In the genomic region with DNA sequence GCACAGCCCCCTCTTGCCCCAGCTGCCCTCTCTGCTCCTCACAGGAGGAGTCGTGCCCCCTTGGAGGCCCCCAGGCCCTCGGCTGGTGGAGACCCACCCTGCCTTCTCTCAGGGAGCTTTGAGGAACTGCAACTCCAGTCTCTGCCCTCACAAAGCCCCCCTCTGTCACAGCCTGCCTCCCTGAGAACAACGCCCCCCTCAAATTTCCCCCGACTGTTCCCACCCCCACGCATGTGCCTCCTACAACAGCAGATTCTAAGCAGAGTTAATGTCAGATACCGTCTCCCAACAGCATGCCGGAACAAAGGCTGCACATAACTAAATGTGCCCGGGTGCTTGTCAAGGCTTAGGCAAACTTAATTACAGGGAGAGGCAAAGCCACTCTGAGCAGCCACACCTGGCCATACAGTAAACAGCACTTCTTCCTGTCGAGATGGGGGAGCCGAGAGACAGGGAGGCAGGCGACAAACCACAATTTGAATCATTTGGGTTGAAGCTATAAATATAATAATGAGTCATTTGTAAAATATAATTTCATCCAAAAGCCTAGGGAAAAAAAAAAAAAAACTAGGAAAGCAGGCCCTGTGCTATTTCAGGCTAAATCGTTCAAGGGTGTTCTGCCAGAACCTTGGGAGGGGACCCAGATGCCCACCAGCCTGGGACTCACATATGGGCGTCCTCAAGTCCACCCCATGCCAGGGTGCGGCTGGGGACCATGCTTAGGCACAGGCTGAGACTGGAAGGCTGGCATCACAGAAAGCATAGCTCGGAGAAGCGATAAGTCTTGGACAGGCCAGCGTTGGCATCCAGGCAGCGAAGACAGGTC, we compare ENCODE assay signal across 8 mouse cellular contexts. TPM values are rescaled to one million over a fixed set of nuclear protein-coding genes. Genes with fewer than 3 reads are reported as not detected.
DNase-seq lines count a peak whose midpoint lies in the region; ATAC-seq and TF ChIP-seq lines count a peak whose summit lies in the region.

No protein-coding gene starts in this region.

- TF ChIP-seq RAD21 in CH12.LX (IDR thresholded peaks at IDR 0.05; ENCODE audit: low read depth, low read length) = no peak

- TF ChIP-seq EP300 in CH12.LX (IDR thresholded peaks at IDR 0.05; ENCODE audit: low read length) = no peak

- in situ Hi-C loops in CH12.LX (cut with MboI; ENCODE audit: low pct_ligation_motif_present, low pct_unique_long_range_greater_than_20kb, low sequenced_read_pairs) = no loop called here

- DNase-seq in hindbrain, embryonic 10.5 days (ENCODE audit: low spot score) = no peak
- DNase-seq in hindbrain, embryonic 11.5 days (ENCODE audit: low spot score) = no peak
- DNase-seq in CH12.LX (ENCODE audit: extremely low read depth) = peak; percentile 34
- peak; percentile 78 for DNase-seq in forebrain, postnatal 0 days
- peak; percentile 19 to 36 for DNase-seq in natural killer cell, adult 2 months (ENCODE audit: low spot score in 2 of 2)
- no peak for DNase-seq in gastrocnemius, postnatal 14 days
- no peak for DNase-seq in ovary, adult 18-20 months (ENCODE audit: low spot score)
- DNase-seq in T-cell, adult 2 months (ENCODE audit: low spot score) = no peak

- WGBS in hindbrain, embryonic 10.5 days = 66% methylated on average over 18 of the region's 18 CpGs
- WGBS in hindbrain, embryonic 11.5 days = 64% methylated on average over 18 of the region's 18 CpGs
- WGBS in forebrain, postnatal 0 days = 45% methylated on average over 18 of the region's 18 CpGs

- TF ChIP-seq POLR2A in CH12.LX (IDR thresholded peaks at IDR 0.05; ENCODE audit: low read depth, low read length) = no peak

- no peak; the same call in 1 of the 2 replicates for ATAC-seq in hindbrain, embryonic 11.5 days (ENCODE audit: low FRiP score)
- peak; percentile 87 for ATAC-seq in forebrain, postnatal 0 days

- intact Hi-C loops in gastrocnemius, postnatal 14 days (cut with DNase I; ENCODE audit: low total_unique reads) = loop anchor here (5.0 kb wide), 1 partner anchor 37 kb away; no protein-coding TSS in a partner anchor

- dilution Hi-C loops in CH12.LX (cut with MboI; ENCODE audit: extremely low pct_ligation_motif_present, extremely low pct_unique_long_range_greater_than_20kb, low sequenced_read_pairs) = no loop called here

- peak overlapping the region; percentile 79 for H3K27ac ChIP-seq in hindbrain, embryonic 10.5 days
- no peak overlapping the region for H3K27ac ChIP-seq in hindbrain, embryonic 11.5 days (ENCODE audit: low read depth, low read length)
- H3K27ac ChIP-seq in CH12.LX (ENCODE audit: insufficient read depth, low read depth) = no peak overlapping the region
- H3K27ac ChIP-seq in forebrain, postnatal 0 days (ENCODE audit: low read depth, low read length) = peak overlapping the region; percentile 90

- no peaks in the 10 kb centered on the region for H3K79me2 ChIP-seq in CH12.LX (replicated peaks; ENCODE audit: control insufficient read depth, extremely low read depth, insufficient read depth, poor library complexity, severe bottlenecking)

- H3K27me3 ChIP-seq in hindbrain, embryonic 10.5 days (ENCODE audit: insufficient read depth, poor library complexity, severe bottlenecking) = no peaks in the 10 kb centered on the region
- no peaks in the 10 kb centered on the region for H3K27me3 ChIP-seq in hindbrain, embryonic 11.5 days (ENCODE audit: control insufficient read depth, insufficient read depth, low read length)
- no peaks in the 10 kb centered on the region for H3K27me3 ChIP-seq in CH12.LX (replicated peaks)
- H3K27me3 ChIP-seq in forebrain, postnatal 0 days (ENCODE audit: insufficient read depth, low read length) = no peaks in the 10 kb centered on the region

- no peak overlapping the region for H3K9ac ChIP-seq in hindbrain, embryonic 11.5 days (ENCODE audit: low read depth, low read length)
- no peak overlapping the region for H3K9ac ChIP-seq in CH12.LX (ENCODE audit: insufficient read depth, low read depth)
- H3K9ac ChIP-seq in forebrain, postnatal 0 days = peak overlapping the region; percentile 39

- no peak for TF ChIP-seq CTCF in CH12.LX (conservative IDR thresholded peaks at IDR 0.05 in 1 of 2, IDR thresholded peaks at IDR 0.05 in 1 of 2; ENCODE audit: low read depth in 2 of 2, low read length in 2 of 2)
- TF ChIP-seq CTCF in forebrain, postnatal 0 days (IDR thresholded peaks at IDR 0.05; ENCODE audit: low read depth) = 0 out of 2 replicates have a peak, but pooled peaks have one; percentile 1

- H3K9me3 ChIP-seq in hindbrain, embryonic 10.5 days = peaks cover 14% of the 10 kb centered on the region
- H3K9me3 ChIP-seq in hindbrain, embryonic 11.5 days (ENCODE audit: control insufficient read depth, low read length) = no peaks in the 10 kb centered on the region
- H3K9me3 ChIP-seq in CH12.LX (replicated peaks; ENCODE audit: low read length) = peaks cover 16% of the 10 kb centered on the region
- no peaks in the 10 kb centered on the region for H3K9me3 ChIP-seq in forebrain, postnatal 0 days (ENCODE audit: low read length)

- H3K36me3 ChIP-seq in hindbrain, embryonic 10.5 days = no peaks in the 10 kb centered on the region
- no peaks in the 10 kb centered on the region for H3K36me3 ChIP-seq in hindbrain, embryonic 11.5 days (ENCODE audit: control insufficient read depth, insufficient read depth, low read length)
- H3K36me3 ChIP-seq in CH12.LX (replicated peaks in 1 of 2; ENCODE audit: control insufficient read depth in 1 of 2, insufficient read depth in 1 of 2, low read length in 1 of 2) = no peaks in the 10 kb centered on the region
- H3K36me3 ChIP-seq in forebrain, postnatal 0 days (ENCODE audit: insufficient read depth) = no peaks in the 10 kb centered on the region

- H3K4me2 ChIP-seq in hindbrain, embryonic 11.5 days (replicated peaks; ENCODE audit: low read depth, low read length) = no peak overlapping the region
- no peak overlapping the region for H3K4me2 ChIP-seq in CH12.LX (ENCODE audit: insufficient read depth, low read depth, poor library complexity, severe bottlenecking)
- no peak overlapping the region for H3K4me2 ChIP-seq in forebrain, postnatal 0 days (ENCODE audit: low read depth)

- no peak overlapping the region for H3K4me3 ChIP-seq in hindbrain, embryonic 10.5 days
- H3K4me3 ChIP-seq in hindbrain, embryonic 11.5 days (ENCODE audit: low read depth, low read length) = no peak overlapping the region
- H3K4me3 ChIP-seq in CH12.LX (replicated peaks in 1 of 3; ENCODE audit: low read depth in 2 of 3, low read length in 2 of 3, poor library complexity in 1 of 3) = no peak overlapping the region
- no peak overlapping the region for H3K4me3 ChIP-seq in forebrain, postnatal 0 days (ENCODE audit: low read depth, low read length)

- H3K4me1 ChIP-seq in hindbrain, embryonic 10.5 days (replicated peaks) = peaks cover 27% of the 10 kb centered on the region
- H3K4me1 ChIP-seq in hindbrain, embryonic 11.5 days (replicated peaks; ENCODE audit: control insufficient read depth, insufficient read depth, low read length) = no peaks in the 10 kb centered on the region
- peaks cover 0 to 24% of the 10 kb centered on the region in 2 experiments; a peak in 3 of 4 replicates for H3K4me1 ChIP-seq in CH12.LX (ENCODE audit: control insufficient read depth in 1 of 2, insufficient read depth in 2 of 2)
- H3K4me1 ChIP-seq in forebrain, postnatal 0 days (ENCODE audit: insufficient read depth) = peaks cover 5% of the 10 kb centered on the region

TF ChIP-seq in CH12.LX, 34 proteins besides CTCF, POLR2A, EP300 and RAD21:
- TF ChIP-seq TCF12 (IDR thresholded peaks at IDR 0.05; ENCODE audit: low read depth, low read length) = no peak
- peak; percentile 10; the same call in 1 of the 2 replicates for TF ChIP-seq MEF2A (IDR thresholded peaks at IDR 0.05; ENCODE audit: borderline replicate concordance, low read depth, low read length)

RNA-seq across cellular contexts. Expression of a gene that starts 34.6 kb away (rescaled TPM):
- polyA plus RNA-seq in hindbrain, embryonic 10.5 days (2016; fragmentation: Nextera tagmentation; extraction: Ambion mirVana) = 15.4 and 19.5 TPM in 2 replicates
- 14.3 TPM in 2 replicates for polyA plus RNA-seq in hindbrain, embryonic 11.5 days (2014; fragmentation: Nextera tagmentation; extraction: Ambion mirVana)
- 16.7 and 19.8 TPM in 2 replicates for total RNA-seq in CH12.LX (2012; rRNA removed)
- total RNA-seq in CH12.LX (2014; rRNA removed) = 15.4 and 17.2 TPM in 2 replicates
- polyA plus RNA-seq in CH12.LX (2012; ENCODE audit: insufficient read length, low read depth) = 16.9 and 18.9 TPM in 2 replicates
- 11.8 and 13.7 TPM in 2 replicates for total RNA-seq in forebrain, postnatal 0 days (2014; rRNA removed)
- 14.6 and 16.7 TPM in 2 replicates for polyA plus RNA-seq in forebrain, postnatal 0 days (2015; fragmentation: Nextera tagmentation; extraction: Ambion mirVana)
- total RNA-seq in gastrocnemius, postnatal 14 days (2021) = 1 to 10 TPM; 1.6 to 2.9 TPM

RNA-seq across cellular contexts. Expression of a gene that starts 42.7 kb away (rescaled TPM):
- 33.5 and 36.5 TPM in 2 replicates for polyA plus RNA-seq in hindbrain, embryonic 10.5 days (2016; fragmentation: Nextera tagmentation; extraction: Ambion mirVana)
- polyA plus RNA-seq in hindbrain, embryonic 11.5 days (2014; fragmentation: Nextera tagmentation; extraction: Ambion mirVana) = 38.7 and 40.3 TPM in 2 replicates
- total RNA-seq in CH12.LX (2012; rRNA removed) = 13.2 and 20.2 TPM in 2 replicates
- 7.5 and 8.9 TPM in 2 replicates for total RNA-seq in CH12.LX (2014; rRNA removed)
- 17.7 and 21.9 TPM in 2 replicates for polyA plus RNA-seq in CH12.LX (2012; ENCODE audit: insufficient read length, low read depth)
- total RNA-seq in forebrain, postnatal 0 days (2014; rRNA removed) = 45.9 and 56.0 TPM in 2 replicates
- 12.8 and 14.4 TPM in 2 replicates for polyA plus RNA-seq in forebrain, postnatal 0 days (2015; fragmentation: Nextera tagmentation; extraction: Ambion mirVana)
- total RNA-seq in gastrocnemius, postnatal 14 days (2021) = 100 to 1,000 TPM in 1 of 2 experiments, 10 to 100 TPM in 1; 98.5 to 102 TPM

Comparison
In these comparisons a context has a peak if more than half of its experiments do, and no peak if none do; other contexts are left out.
1. H3K27ac ChIP-seq: peak in hindbrain, embryonic 10.5 days (single experiment) and forebrain, postnatal 0 days (single experiment); none in hindbrain, embryonic 11.5 days (single experiment) and CH12.LX (single experiment).
2. DNase-seq: peak in CH12.LX (single experiment), forebrain, postnatal 0 days (single experiment) and natural killer cell, adult 2 months (2 of 2); none in hindbrain, embryonic 10.5 days (single experiment), hindbrain, embryonic 11.5 days (single experiment), gastrocnemius, postnatal 14 days (single experiment), ovary, adult 18-20 months (single experiment) and T-cell, adult 2 months (single experiment).